Mouse (Mus musculus) CH12.LX (cell line): ENCODE results near the gene Dnajb5.

ENCODE experiments used
- CHD1 ChIP-seq: IDR thresholded peaks from 2 replicates; pipeline ENCODE4 v1.6.1; 2012; ENCODE audit warnings: low read depth, low read length, improper control_type of control experiment, inconsistent platforms
- CTCF ChIP-seq, 2 experiments: IDR thresholded peaks in 1 of 2; conservative IDR thresholded peaks in 1 of 2; 2 replicates each; pipeline ENCODE4 v1.5.1; 2011 to 2012; ENCODE audit warnings: low read depth in 2 of 2, low read length in 2 of 2, improper control_type of control experiment in 1 of 2, inconsistent platforms in 1 of 2, mild to moderate bottlenecking in 1 of 2, moderate library complexity in 1 of 2
- E2F4 ChIP-seq: IDR thresholded peaks from 2 replicates; pipeline ENCODE4 v1.6.1; 2011; ENCODE audit warnings: low read depth, low read length, improper control_type of control experiment; ENCODE audit not compliant: insufficient replicate concordance
- EP300 ChIP-seq: IDR thresholded peaks from 2 replicates; pipeline ENCODE4 v1.6.1; 2011; ENCODE audit warnings: low read length, improper control_type of control experiment
- SIN3A ChIP-seq: IDR thresholded peaks from 2 replicates; pipeline ENCODE4 v1.6.1; 2012; ENCODE audit warnings: low read length, improper control_type of control experiment, inconsistent platforms

DNA sequence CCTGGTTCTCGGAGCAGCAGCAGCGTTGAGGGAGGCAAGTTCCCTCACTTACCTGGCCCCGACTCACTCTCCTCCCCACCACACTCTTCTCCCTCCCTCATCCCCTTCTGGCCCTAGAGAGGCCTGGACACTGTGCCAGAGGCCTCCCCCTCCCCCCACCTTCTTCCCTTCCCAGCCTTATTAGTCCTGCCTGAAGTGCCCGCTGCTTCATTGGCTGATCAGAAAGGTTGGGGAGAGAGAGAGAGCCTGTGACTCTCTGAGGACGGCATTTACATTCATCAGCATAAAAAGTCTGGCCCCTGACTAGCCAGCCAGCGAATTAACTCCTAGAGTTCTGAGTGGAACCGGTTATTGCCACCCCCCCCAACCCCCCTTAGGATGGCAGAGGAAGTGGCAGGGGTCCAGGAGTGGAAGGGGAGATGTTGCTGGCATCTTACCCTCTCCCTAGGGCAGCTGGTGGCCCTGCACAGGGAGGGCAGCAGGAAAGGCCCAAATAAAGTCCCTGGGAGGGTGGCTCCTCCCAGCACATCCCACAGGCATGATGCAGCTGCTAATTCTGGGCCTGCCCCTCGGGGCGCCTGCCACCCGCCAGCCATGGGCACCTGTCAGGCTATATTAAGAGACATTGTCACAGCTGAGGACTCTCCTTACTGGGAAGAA lies 4.0 kb downstream of the Dnajb5 start:
- no peak for TF ChIP-seq CTCF (conservative IDR thresholded peaks at IDR 0.05 in 1 of 2, IDR thresholded peaks at IDR 0.05 in 1 of 2; ENCODE audit: low read depth in 2 of 2, low read length in 2 of 2)
- no peak for TF ChIP-seq E2F4
- TF ChIP-seq EP300 = no peak
- no peak for TF ChIP-seq CHD1
- no peak for TF ChIP-seq SIN3A
